Mouse (Mus musculus) erythroblast, embryonic 14.5 days (primary cell): ENCODE data around the gene Enho. TPM values are rescaled to one million over a fixed set of nuclear protein-coding genes. Genes with fewer than 3 reads are reported as not detected.

ENCODE experiments used
- H3K27me3 ChIP-seq: 2 replicates; pipeline ENCODE4 v1.6.1; 2012; ENCODE audit warnings: inconsistent platforms; ENCODE audit not compliant: control insufficient read depth
- H3K36me3 ChIP-seq: 2 replicates; pipeline ENCODE4 v1.6.1; 2012; ENCODE audit warnings: mild to moderate bottlenecking, inconsistent platforms; ENCODE audit not compliant: control insufficient read depth
- H3K4me1 ChIP-seq: 2 replicates; pipeline ENCODE4 v1.6.1; 2012; ENCODE audit warnings: inconsistent platforms; ENCODE audit not compliant: control insufficient read depth
- H3K4me3 ChIP-seq: replicated peaks from 2 replicates; pipeline ENCODE3; 2012; ENCODE audit warnings: moderate library complexity, mild to moderate bottlenecking, inconsistent platforms
- H3K9me3 ChIP-seq: 2 replicates; pipeline ENCODE4 v1.6.1; 2012; ENCODE audit warnings: low read length, inconsistent platforms, mixed read lengths; ENCODE audit not compliant: control insufficient read depth
- GATA1 ChIP-seq: IDR thresholded peaks from 2 replicates; pipeline ENCODE4 v1.6.1; 2012; ENCODE audit warnings: low read length, inconsistent platforms, mixed read lengths
- TAL1 ChIP-seq: IDR thresholded peaks from 3 replicates; pipeline ENCODE4 v1.6.1; 2012; ENCODE audit warnings: low read length, inconsistent platforms, mixed read lengths
- polyA plus RNA-seq: library from polyadenylated mRNA; stranded (reverse); fragments of >175 nt; gene quantifications from 2 replicates; pipeline ENCODE4 v1.2.3, GENCODE M21; 2012

The Enho gene
- polyA plus RNA-seq, 1 experiment: 0.04 TPM

DNA sequence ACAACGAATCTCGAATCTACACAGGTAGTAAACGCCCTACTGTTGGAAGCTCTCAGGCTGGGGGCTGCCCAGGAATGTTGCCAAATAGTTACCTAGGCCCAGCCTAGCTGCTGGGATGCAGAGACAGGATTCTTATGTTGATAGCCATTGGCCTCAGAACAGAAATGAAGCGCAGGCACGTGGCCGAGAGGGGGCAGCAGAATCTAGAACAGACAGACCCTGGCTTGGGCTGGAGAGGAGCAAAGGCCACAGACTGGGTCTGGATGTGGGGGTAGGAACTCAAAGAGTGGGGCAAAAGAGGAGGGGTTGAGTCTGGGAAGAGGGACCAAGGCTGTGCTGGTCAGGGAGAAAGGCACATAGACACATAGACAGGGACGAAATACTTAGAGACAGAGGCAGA, 14.1 kb upstream of the Enho start:
- Histone ChIP-seq H3K36me3 (no peaks in the 10 kb centered on the region), H3K4me1 (peaks cover 17% of the 10 kb centered on the region), H3K9me3 (no peaks in the 10 kb centered on the region), H3K4me3 (no peak overlapping the region), H3K27me3 (no peaks in the 10 kb centered on the region)
- TF ChIP-seq GATA1 (no peak), TAL1 (no peak)

DNA sequence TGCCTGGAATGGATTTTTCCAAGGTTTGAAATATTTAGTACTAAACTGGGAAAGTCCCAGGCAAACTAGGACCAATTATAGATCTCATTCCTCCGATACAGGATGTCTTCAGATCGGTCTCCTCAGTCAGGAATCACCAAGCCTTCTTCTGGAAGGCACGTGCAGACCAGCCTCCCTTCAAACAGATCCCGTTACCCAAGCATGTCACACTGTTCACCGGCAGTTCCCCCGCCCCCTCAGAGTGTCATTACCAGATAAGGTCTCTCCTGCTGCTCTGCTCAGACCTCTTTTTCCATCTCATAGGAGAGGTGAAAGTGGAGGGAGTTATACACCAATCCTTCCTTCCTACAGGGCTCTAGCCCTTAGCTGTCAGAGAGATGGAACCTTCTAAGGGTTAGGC, 13.6 kb upstream of the Enho start:
- no peak for TF ChIP-seq TAL1
- Histone ChIP-seq H3K9me3 (no peaks in the 10 kb centered on the region), H3K4me3 (no peak overlapping the region), H3K27me3 (no peaks in the 10 kb centered on the region), H3K4me1 (peaks cover 18% of the 10 kb centered on the region), H3K36me3 (no peaks in the 10 kb centered on the region)

DNA sequence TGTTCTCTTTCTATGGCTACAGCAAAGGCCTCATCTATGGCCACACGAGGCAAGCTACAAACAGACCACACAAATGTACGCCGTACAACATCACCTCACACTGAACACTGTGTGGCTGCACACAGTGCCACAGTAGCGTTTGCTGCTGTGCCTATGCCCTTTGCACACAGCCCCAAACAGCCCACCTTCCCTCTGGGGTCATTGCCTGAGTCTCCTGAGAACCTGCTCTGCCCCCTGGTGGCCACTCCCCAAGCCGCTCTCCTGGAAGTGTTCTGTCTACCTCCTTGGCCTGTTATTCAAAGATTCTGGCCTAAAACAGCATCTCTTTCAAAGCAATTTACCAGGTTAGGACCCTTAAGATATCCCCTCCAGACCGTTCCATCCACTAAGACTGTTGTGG, 13.2 kb upstream of the Enho start:
- Histone ChIP-seq H3K27me3 (no peaks in the 10 kb centered on the region), H3K36me3 (no peaks in the 10 kb centered on the region), H3K9me3 (no peaks in the 10 kb centered on the region), H3K4me1 (peaks cover 19% of the 10 kb centered on the region), H3K4me3 (no peak overlapping the region)
- TF ChIP-seq TAL1 (no peak), GATA1 (no peak)

DNA sequence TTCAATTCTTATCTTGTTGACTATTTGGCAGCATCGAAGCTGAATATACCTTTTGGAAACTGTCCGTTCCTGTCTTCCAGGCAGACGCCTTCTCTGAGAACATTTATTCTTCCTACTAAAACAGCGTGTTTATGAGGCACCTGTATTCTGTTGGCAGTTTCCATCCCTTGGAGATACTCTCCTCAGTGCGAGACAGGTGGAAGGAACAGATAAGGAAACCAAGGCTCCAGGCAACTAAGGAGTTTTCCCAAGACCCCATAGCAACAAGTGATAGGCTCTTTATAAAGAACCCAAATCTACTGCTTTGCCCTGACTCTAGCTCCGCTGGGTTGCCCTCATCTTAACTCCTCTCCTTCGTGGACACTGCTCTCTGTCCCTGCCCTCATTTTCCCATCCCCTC, 8.5 kb upstream of the Enho start:
- no peaks in the 10 kb centered on the region for H3K36me3 ChIP-seq
- peaks cover 17% of the 10 kb centered on the region for H3K4me1 ChIP-seq
- TF ChIP-seq GATA1 (no peak; the same call in 1 of the 2 replicates), TAL1 (peak; percentile 40; the same call in 2 of the 3 replicates)
- no peaks in the 10 kb centered on the region for H3K9me3 ChIP-seq
- H3K4me3 ChIP-seq: no peak overlapping the region
- H3K27me3 ChIP-seq: no peaks in the 10 kb centered on the region

DNA sequence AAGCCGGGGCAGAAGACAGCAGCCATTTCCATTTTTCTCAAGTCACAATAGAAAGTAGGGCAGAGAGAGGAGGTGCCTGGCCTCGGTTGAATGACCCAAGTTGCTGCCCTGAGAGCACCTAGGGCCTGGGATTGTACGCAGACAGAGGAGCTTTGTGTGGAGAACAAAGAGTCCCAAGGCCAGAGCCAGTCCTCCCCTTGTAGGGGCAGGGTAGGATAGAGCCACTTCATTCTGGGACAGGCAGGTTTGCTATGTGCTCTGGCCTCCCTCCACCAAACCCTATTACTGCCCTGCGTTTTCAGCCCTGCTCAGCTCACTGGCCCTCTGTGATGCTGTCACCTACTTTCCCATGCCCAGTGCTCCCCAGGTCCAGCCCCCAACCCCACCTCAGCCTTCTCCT, 8.0 kb upstream of the Enho start:
- Histone ChIP-seq H3K4me3 (no peak overlapping the region), H3K36me3 (no peaks in the 10 kb centered on the region), H3K27me3 (no peaks in the 10 kb centered on the region), H3K4me1 (peaks cover 17% of the 10 kb centered on the region), H3K9me3 (no peaks in the 10 kb centered on the region)
- TF ChIP-seq GATA1: no peak
- no peak for TF ChIP-seq TAL1

DNA sequence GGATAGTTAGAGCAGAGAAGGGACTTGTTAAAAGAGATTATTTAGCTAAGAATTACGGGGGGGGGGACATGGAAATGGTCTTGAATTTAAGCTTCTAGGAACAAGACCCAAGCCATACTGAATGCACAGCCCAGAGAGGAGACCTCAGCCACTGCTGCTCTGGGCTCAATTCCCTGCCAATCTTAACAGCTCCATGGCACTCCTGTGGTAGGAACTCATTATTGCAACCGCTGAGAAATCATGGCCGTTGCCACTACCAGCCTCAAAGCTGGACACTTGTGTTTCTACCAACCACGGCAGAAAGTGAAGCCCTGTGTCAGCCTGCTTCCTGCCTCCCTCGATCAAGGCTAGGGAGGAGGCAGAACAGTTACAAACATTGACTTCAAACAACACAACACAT, 5.4 kb upstream of the Enho start:
- Histone ChIP-seq H3K9me3 (no peaks in the 10 kb centered on the region), H3K36me3 (no peaks in the 10 kb centered on the region), H3K27me3 (peaks cover 2% of the 10 kb centered on the region; the same call in 1 of the 2 replicates), H3K4me3 (no peak overlapping the region), H3K4me1 (peaks cover 21% of the 10 kb centered on the region)
- TF ChIP-seq GATA1 (no peak), TAL1 (no peak)

DNA sequence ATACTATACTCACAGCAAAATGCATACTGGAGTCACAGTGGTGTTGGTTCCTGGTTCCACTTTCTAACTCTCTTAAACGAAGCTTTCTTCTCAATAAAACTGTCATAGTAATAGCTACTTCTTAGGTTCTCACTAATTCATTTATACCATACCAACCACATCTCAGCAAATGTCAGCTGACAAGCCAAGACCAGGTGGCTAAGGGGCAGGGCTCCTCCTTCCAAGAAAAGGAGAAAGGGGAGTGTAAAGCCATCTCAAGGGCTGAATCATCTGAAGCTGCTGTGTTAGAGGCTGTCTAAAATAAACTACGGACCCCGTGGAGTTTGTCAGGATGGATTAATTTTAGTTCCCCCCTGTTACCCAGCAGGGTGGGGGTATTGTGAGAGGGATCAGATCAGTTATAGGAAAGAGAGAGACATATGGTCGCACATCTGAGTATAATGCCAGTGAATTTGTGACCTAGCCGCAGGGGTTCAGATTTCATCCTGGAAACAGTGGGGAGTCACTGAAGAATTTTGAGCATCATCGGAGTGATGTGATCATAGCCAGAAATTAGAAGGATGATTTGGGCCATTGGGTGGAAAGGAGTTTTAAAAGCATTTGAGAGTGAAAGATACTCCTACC, 1.2 kb upstream of the Enho start:
- Histone ChIP-seq H3K9me3 (no peaks in the 10 kb centered on the region), H3K4me1 (peaks cover 13% of the 10 kb centered on the region), H3K4me3 (no peak overlapping the region), H3K27me3 (peaks cover 36% of the 10 kb centered on the region), H3K36me3 (no peaks in the 10 kb centered on the region)
- TF ChIP-seq GATA1 (no peak), TAL1 (no peak)

DNA sequence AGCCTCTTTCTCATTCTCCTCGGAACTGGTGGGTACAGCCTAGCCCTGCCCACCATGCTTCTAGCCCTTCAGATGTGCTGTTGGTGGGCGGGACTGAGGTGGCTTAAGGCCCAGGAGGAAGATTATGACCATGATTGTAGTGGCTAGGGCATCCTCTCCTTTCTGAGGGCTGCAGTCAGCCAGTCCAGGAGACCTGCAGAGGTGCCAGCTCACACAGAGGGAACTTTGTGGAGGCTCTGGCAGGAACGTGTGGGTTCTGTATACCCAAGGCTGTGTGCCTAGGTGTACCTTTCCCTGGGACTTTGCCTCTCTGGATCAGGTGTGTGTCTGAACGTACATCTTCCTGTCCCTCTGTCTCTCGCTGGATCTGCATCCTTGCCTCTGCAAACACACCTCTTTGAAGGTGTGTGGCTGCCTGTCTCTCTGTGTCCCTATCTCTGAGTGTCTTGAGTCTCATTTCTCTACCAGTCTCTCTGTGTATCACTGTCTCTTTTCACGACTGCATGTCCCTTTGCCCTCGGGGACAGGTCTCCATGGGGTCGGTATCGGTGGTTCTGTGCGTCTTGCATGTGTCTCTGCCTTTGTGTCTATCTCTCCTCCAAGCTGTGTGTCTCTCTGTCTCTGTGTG, 796 bp downstream of the Enho start:
- TF ChIP-seq TAL1: no peak
- no peak for TF ChIP-seq GATA1
- H3K9me3 ChIP-seq: no peaks in the 10 kb centered on the region
- H3K27me3 ChIP-seq: peaks cover 36% of the 10 kb centered on the region
- peaks cover 13% of the 10 kb centered on the region for H3K4me1 ChIP-seq
- H3K4me3 ChIP-seq: peak overlapping the region; percentile 53
- no peaks in the 10 kb centered on the region for H3K36me3 ChIP-seq

DNA sequence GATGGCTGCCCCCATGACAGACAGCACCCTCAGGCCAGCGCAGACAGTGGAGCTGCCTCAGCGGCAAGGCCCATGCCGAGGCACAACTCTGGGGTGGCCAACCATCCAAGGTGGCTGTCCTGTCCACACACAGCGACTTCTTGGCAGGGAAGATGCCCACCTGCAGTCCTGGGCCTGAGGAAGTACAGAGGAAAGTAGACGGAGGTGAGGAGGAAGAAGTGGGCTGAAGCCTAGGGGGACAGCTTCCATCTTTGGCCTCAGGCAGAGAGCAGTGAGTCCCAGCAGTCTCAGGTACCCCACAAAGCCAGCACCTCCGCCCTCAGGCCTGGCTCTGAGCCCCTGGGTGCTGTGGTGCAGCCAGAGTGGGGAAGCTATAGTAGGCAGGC, 1.3 kb downstream of the Enho start:
- Histone ChIP-seq H3K27me3 (peaks cover 36% of the 10 kb centered on the region), H3K9me3 (no peaks in the 10 kb centered on the region), H3K4me1 (peaks cover 13% of the 10 kb centered on the region), H3K4me3 (no peak overlapping the region), H3K36me3 (no peaks in the 10 kb centered on the region)
- no peak for TF ChIP-seq TAL1
